Mouse (Mus musculus) small intestine, adult 2 months (tissue): ENCODE measurements at regions not wholly inside any gene's neighbourhood (a gene's known extent, or its start where the extent isn't known, plus 50 kb on each side); places are given as distances from the start of the nearest gene placed in this dataset.

Experiments
- H3K27ac ChIP-seq: fragments of 200-500 bp; 2 replicates; pipeline ENCODE4 v1.5.1; 2012; ENCODE audit warnings: low read depth, low read length, control low read depth, inconsistent platforms; ENCODE audit not compliant: insufficient read depth
- H3K27me3 ChIP-seq: fragments of 200-500 bp; 2 replicates; pipeline ENCODE4 v1.6.1; 2012; ENCODE audit warnings: mild to moderate bottlenecking, moderate library complexity, low read length, inconsistent platforms; ENCODE audit not compliant: control insufficient read depth, insufficient read depth
- H3K36me3 ChIP-seq: fragments of 200-500 bp; 2 replicates; pipeline ENCODE4 v1.6.1; 2012; ENCODE audit warnings: mild to moderate bottlenecking, low read length, control low read depth, inconsistent platforms; ENCODE audit not compliant: control insufficient read depth, insufficient read depth
- H3K4me1 ChIP-seq: fragments of 200-500 bp; 2 replicates; pipeline ENCODE4 v1.6.1; 2012; ENCODE audit warnings: low read length, inconsistent platforms, mixed read lengths; ENCODE audit not compliant: control insufficient read depth, insufficient read depth, insufficient read length
- H3K4me3 ChIP-seq: fragments of 200-500 bp; 2 replicates; pipeline ENCODE4 v1.5.1; 2012; ENCODE audit warnings: low read depth, mild to moderate bottlenecking, control low read depth, inconsistent platforms, low read length, moderate library complexity
- CTCF ChIP-seq: fragments of 200-500 bp; IDR thresholded peaks from 2 replicates; pipeline ENCODE4 v1.5.1; 2012; ENCODE audit warnings: low read depth, mild to moderate bottlenecking, control low read depth, inconsistent platforms, low read length, moderate library complexity, mixed read lengths; ENCODE audit not compliant: insufficient replicate concordance, insufficient read length; ENCODE audit errors: extremely low read depth
- POLR2A ChIP-seq: fragments of 200-500 bp; IDR thresholded peaks from 2 replicates; pipeline ENCODE4 v1.6.1; 2012; ENCODE audit warnings: low read depth, mild to moderate bottlenecking, control low read depth, inconsistent platforms, low read length, moderate library complexity
- WGBS: fragments of 180-500 bp; shearing (Covaris S2); methylation state at CpG from one replicate; pipeline ENCODE4 v1.1.7; 2018; 5-methylcytosine and 5-hydroxymethylcytosine counted together

- no peaks in the 10 kb centered on the region for H3K4me1 ChIP-seq
- H3K36me3 ChIP-seq: no peaks in the 10 kb centered on the region
- WGBS: 52% methylated on average over 1 of the region's 1 CpGs
- TF ChIP-seq CTCF (no peak), POLR2A (no peak)
- no peaks in the 10 kb centered on the region for H3K27me3 ChIP-seq
- no peak overlapping the region for H3K4me3 ChIP-seq
- H3K27ac ChIP-seq: 0 out of 2 replicates have a peak overlapping the region, but pooled peaks have one; percentile 16
These were observed 217.9 kb upstream of the Rasa1 start for GRCm38 (mm10) chr13:85506875-85507274.

DNA sequence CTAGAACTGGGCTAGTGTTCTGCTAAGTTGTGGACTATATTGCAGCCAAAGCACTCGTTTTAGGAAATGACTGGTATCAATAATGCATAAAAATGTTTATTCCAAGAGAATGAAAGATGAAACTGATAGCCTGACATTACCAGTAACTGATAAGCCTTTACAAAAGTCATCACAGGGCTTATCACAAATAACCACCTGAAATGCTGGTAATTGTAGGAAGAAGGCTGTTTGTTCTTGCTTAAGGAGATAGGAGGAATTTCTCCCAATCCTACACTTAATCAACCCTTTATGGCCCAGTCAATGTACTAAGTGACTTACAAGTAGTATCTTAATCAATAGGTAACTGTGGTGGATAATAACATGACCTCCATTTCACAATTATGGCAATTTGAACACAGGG lies 217.1 kb upstream of the Rasa1 start:
- TF ChIP-seq POLR2A (no peak), CTCF (no peak)
- Histone ChIP-seq H3K27ac (no peak overlapping the region), H3K36me3 (no peaks in the 10 kb centered on the region), H3K4me3 (no peak overlapping the region), H3K27me3 (no peaks in the 10 kb centered on the region), H3K4me1 (no peaks in the 10 kb centered on the region)
- 22% methylated on average over 1 of the region's 1 CpGs for WGBS

GRCm38 (mm10) chr13:85505046-85505445 lies 216.1 kb upstream of the Rasa1 start:
- TF ChIP-seq POLR2A: no peak
- TF ChIP-seq CTCF: no peak
- no peak overlapping the region; the same call in 1 of the 2 replicates for H3K27ac ChIP-seq
- H3K4me1 ChIP-seq: no peaks in the 10 kb centered on the region
- H3K27me3 ChIP-seq: no peaks in the 10 kb centered on the region
- no peak overlapping the region for H3K4me3 ChIP-seq
- 63% methylated on average over 4 of the region's 4 CpGs for WGBS
- no peaks in the 10 kb centered on the region for H3K36me3 ChIP-seq

DNA sequence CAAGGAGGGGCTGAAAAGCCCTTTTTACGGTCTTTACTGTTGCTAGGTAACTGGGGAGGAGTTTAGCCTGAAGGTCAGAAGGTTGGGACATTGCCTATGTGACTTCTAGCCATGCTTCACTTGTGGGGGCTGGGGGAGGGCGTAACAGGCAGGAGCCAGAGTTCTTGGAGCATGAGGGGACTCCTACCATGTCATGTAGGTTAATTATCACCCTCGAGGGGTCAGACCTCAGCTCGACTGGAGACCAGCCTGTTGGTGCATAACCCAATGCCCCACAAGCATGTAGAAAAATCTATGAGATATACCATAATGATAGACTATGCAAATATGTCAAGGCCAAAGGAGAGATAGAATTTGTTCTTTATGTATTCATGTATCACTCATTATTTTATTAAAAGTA lies 215.1 kb upstream of the Rasa1 start:
- Histone ChIP-seq H3K36me3 (no peaks in the 10 kb centered on the region), H3K27me3 (no peaks in the 10 kb centered on the region), H3K27ac (no peak overlapping the region), H3K4me3 (no peak overlapping the region), H3K4me1 (no peaks in the 10 kb centered on the region)
- WGBS: 50% methylated on average over 4 of the region's 4 CpGs
- TF ChIP-seq CTCF: no peak
- no peak for TF ChIP-seq POLR2A

GRCm38 (mm10) chr13:85498696-85499095 lies 209.8 kb upstream of the Rasa1 start:
- H3K27ac ChIP-seq: no peak overlapping the region
- no peaks in the 10 kb centered on the region for H3K27me3 ChIP-seq
- H3K4me3 ChIP-seq: no peak overlapping the region
- no peaks in the 10 kb centered on the region for H3K4me1 ChIP-seq
- TF ChIP-seq POLR2A (no peak), CTCF (no peak)
- WGBS: 66% methylated on average over 2 of the region's 2 CpGs
- no peaks in the 10 kb centered on the region for H3K36me3 ChIP-seq

DNA sequence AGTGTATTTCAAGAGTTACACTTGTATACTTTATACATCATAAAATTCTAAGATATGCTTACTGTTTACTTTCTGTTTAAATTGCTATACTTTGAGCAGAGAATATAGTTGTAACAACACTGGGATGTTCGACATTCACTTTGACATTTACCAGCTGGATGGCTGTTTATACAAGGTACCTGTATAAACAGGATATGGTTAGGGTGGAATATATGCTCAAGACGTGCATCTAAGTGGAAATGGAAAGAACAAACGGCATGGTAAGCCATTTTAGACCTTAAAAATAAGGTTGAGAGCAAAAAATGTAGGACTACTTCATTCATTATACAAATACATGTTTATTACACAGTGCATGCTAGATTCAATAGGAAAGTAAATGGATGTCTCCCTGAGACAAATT lies 195.9 kb upstream of the Rasa1 start:
- no peaks in the 10 kb centered on the region for H3K36me3 ChIP-seq
- H3K4me3 ChIP-seq: no peak overlapping the region
- TF ChIP-seq CTCF: no peak
- no peak for TF ChIP-seq POLR2A
- H3K27me3 ChIP-seq: no peaks in the 10 kb centered on the region
- H3K4me1 ChIP-seq: no peaks in the 10 kb centered on the region
- H3K27ac ChIP-seq: no peak overlapping the region
- WGBS: 48% methylated on average over 3 of the region's 3 CpGs

- Histone ChIP-seq H3K27ac (no peak overlapping the region), H3K36me3 (no peaks in the 10 kb centered on the region), H3K27me3 (no peaks in the 10 kb centered on the region), H3K4me3 (no peak overlapping the region), H3K4me1 (no peaks in the 10 kb centered on the region)
- TF ChIP-seq POLR2A: no peak
- no peak for TF ChIP-seq CTCF
These were observed 194.4 kb upstream of the Rasa1 start for GRCm38 (mm10) chr13:85483348-85483747.

GRCm38 (mm10) chr13:85479405-85479804 lies 190.5 kb upstream of the Rasa1 start:
- H3K27ac ChIP-seq: no peak overlapping the region
- no peak overlapping the region for H3K4me3 ChIP-seq
- TF ChIP-seq POLR2A: no peak
- no peak for TF ChIP-seq CTCF
- H3K27me3 ChIP-seq: no peaks in the 10 kb centered on the region
- no peaks in the 10 kb centered on the region for H3K4me1 ChIP-seq
- WGBS: 73% methylated on average over 2 of the region's 2 CpGs
- H3K36me3 ChIP-seq: no peaks in the 10 kb centered on the region
